Mouse (Mus musculus): Measurements from ENCODE around the gene Chd9. TPM values are rescaled to one million over a fixed set of nuclear protein-coding genes. Genes with fewer than 3 reads are reported as not detected.

The Chd9 gene
- polyA plus RNA-seq, 1 experiment, result not detected

GRCm38 (mm10) chr8:90847980-90848379 lies 19.8 kb downstream of the Chd9 start:
- no peak for TF ChIP-seq CTCF (IDR thresholded peaks at IDR 0.05; ENCODE audit: insufficient read depth, low read depth, low read length)
- TF ChIP-seq POLR2A (IDR thresholded peaks at IDR 0.05; ENCODE audit: insufficient read depth, low read depth, low read length), result no peak
- H3K27ac ChIP-seq (ENCODE audit: insufficient read depth, low read depth, low read length), result no peak overlapping the region
- peaks cover 10% of the 10 kb centered on the region for H3K4me1 ChIP-seq (ENCODE audit: control insufficient read depth, insufficient read depth, low read length)
- no peak overlapping the region for H3K4me3 ChIP-seq (ENCODE audit: insufficient read depth, low read depth, low read length)
- WGBS, result 93% methylated on average over 7 of the region's 7 CpGs

DNA sequence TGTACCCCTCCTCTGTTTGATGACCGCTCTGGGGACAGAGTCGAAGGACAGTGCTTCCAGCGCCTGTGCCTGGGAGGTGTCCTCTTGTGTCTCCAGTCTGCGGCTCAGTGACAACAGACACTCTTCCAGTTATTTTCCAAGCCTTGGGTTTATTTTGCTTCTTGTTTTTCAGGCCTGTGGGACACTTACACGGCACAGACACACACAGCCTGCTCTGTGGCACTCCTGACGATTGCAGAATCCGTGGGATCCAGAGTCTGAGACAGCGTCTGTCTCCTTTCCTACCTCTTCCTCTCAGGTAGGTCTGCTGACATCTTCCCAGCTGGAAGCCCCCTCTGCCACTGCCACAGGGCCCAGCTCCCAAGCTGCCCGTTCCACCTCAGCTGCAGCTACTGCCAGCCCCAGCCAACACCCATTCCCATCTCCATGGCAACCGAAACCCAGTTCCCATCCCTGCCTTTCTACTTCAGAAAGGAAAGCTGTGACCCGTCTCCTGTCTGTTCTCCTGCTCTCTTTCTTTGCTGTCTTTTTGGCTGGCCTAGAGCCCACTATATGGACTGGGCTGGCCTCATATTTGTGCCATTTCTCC lies 21.4 kb downstream of the Chd9 start:
- no peak for TF ChIP-seq POLR2A (IDR thresholded peaks at IDR 0.05; ENCODE audit: insufficient read depth, low read depth, low read length)
- no peak overlapping the region for H3K4me3 ChIP-seq (ENCODE audit: insufficient read depth, low read depth, low read length)
- 60% methylated on average over 11 of the region's 11 CpGs for WGBS

GRCm38 (mm10) chr8:90851544-90851943 lies 23.4 kb downstream of the Chd9 start:
- TF ChIP-seq POLR2A (IDR thresholded peaks at IDR 0.05; ENCODE audit: insufficient read depth, low read depth, low read length) (no peak), CTCF (IDR thresholded peaks at IDR 0.05; ENCODE audit: insufficient read depth, low read depth, low read length) (no peak)
- WGBS, result 77% methylated on average over 8 of the region's 8 CpGs
- no peak overlapping the region for H3K27ac ChIP-seq (ENCODE audit: insufficient read depth, low read depth, low read length)
- no peak overlapping the region for H3K4me3 ChIP-seq (ENCODE audit: insufficient read depth, low read depth, low read length)
- H3K4me1 ChIP-seq (ENCODE audit: control insufficient read depth, insufficient read depth, low read length), result peaks cover 15% of the 10 kb centered on the region

More for the DNA sequence above, 21.4 kb downstream of the Chd9 start:
- Histone ChIP-seq H3K27ac (ENCODE audit: insufficient read depth, low read depth, low read length) (no peak overlapping the region), H3K4me1 (ENCODE audit: control insufficient read depth, insufficient read depth, low read length) (peaks cover 11% of the 10 kb centered on the region)

GRCm38 (mm10) chr8:90853971-90854670 lies 26.0 kb downstream of the Chd9 start:
- peaks cover 15% of the 10 kb centered on the region for H3K4me1 ChIP-seq (ENCODE audit: control insufficient read depth, insufficient read depth, low read length)
- TF ChIP-seq POLR2A (IDR thresholded peaks at IDR 0.05; ENCODE audit: insufficient read depth, low read depth, low read length) (no peak), CTCF (IDR thresholded peaks at IDR 0.05; ENCODE audit: insufficient read depth, low read depth, low read length) (no peak)
- 71% methylated on average over 9 of the region's 9 CpGs for WGBS
- H3K4me3 ChIP-seq (ENCODE audit: insufficient read depth, low read depth, low read length), result no peak overlapping the region
- H3K27ac ChIP-seq (ENCODE audit: insufficient read depth, low read depth, low read length), result no peak overlapping the region

- H3K4me1 ChIP-seq (ENCODE audit: control insufficient read depth, insufficient read depth, low read length), result peaks cover 15% of the 10 kb centered on the region
- H3K27ac ChIP-seq (ENCODE audit: insufficient read depth, low read depth, low read length), result no peak overlapping the region
- no peak overlapping the region for H3K4me3 ChIP-seq (ENCODE audit: insufficient read depth, low read depth, low read length)
- 30% methylated on average over 10 of the region's 10 CpGs for WGBS
- TF ChIP-seq POLR2A (IDR thresholded peaks at IDR 0.05; ENCODE audit: insufficient read depth, low read depth, low read length), result no peak
- no peak for TF ChIP-seq CTCF (IDR thresholded peaks at IDR 0.05; ENCODE audit: insufficient read depth, low read depth, low read length)
These were observed 26.6 kb downstream of the Chd9 start for GRCm38 (mm10) chr8:90854671-90855161.

GRCm38 (mm10) chr8:90856171-90856570 lies 28.0 kb downstream of the Chd9 start:
- TF ChIP-seq CTCF (IDR thresholded peaks at IDR 0.05; ENCODE audit: insufficient read depth, low read depth, low read length), result no peak
- TF ChIP-seq POLR2A (IDR thresholded peaks at IDR 0.05; ENCODE audit: insufficient read depth, low read depth, low read length), result no peak
- 92% methylated on average over 3 of the region's 3 CpGs for WGBS
- Histone ChIP-seq H3K4me1 (ENCODE audit: control insufficient read depth, insufficient read depth, low read length) (peaks cover 14% of the 10 kb centered on the region), H3K4me3 (ENCODE audit: insufficient read depth, low read depth, low read length) (no peak overlapping the region), H3K27ac (ENCODE audit: insufficient read depth, low read depth, low read length) (no peak overlapping the region)

- TF ChIP-seq CTCF (IDR thresholded peaks at IDR 0.05; ENCODE audit: insufficient read depth, low read depth, low read length), result no peak
- TF ChIP-seq POLR2A (IDR thresholded peaks at IDR 0.05; ENCODE audit: insufficient read depth, low read depth, low read length), result no peak
- H3K4me3 ChIP-seq (ENCODE audit: insufficient read depth, low read depth, low read length), result no peak overlapping the region
- H3K4me1 ChIP-seq (ENCODE audit: control insufficient read depth, insufficient read depth, low read length), result peaks cover 22% of the 10 kb centered on the region
- 97% methylated on average over 1 of the region's 1 CpGs for WGBS
- no peak overlapping the region for H3K27ac ChIP-seq (ENCODE audit: insufficient read depth, low read depth, low read length)
These were observed 28.8 kb downstream of the Chd9 start for GRCm38 (mm10) chr8:90856952-90857351.

- 96% methylated on average over 2 of the region's 2 CpGs for WGBS
- no peak overlapping the region for H3K27ac ChIP-seq (ENCODE audit: insufficient read depth, low read depth, low read length)
- TF ChIP-seq CTCF (IDR thresholded peaks at IDR 0.05; ENCODE audit: insufficient read depth, low read depth, low read length) (no peak), POLR2A (IDR thresholded peaks at IDR 0.05; ENCODE audit: insufficient read depth, low read depth, low read length) (no peak)
- peaks cover 26% of the 10 kb centered on the region for H3K4me1 ChIP-seq (ENCODE audit: control insufficient read depth, insufficient read depth, low read length)
- no peak overlapping the region for H3K4me3 ChIP-seq (ENCODE audit: insufficient read depth, low read depth, low read length)
These were observed 29.9 kb downstream of the Chd9 start for GRCm38 (mm10) chr8:90858071-90858470.

GRCm38 (mm10) chr8:90861266-90861944 lies 33.3 kb downstream of the Chd9 start:
- Histone ChIP-seq H3K4me3 (ENCODE audit: insufficient read depth, low read depth, low read length) (no peak overlapping the region), H3K4me1 (ENCODE audit: control insufficient read depth, insufficient read depth, low read length) (peaks cover 19% of the 10 kb centered on the region), H3K27ac (ENCODE audit: insufficient read depth, low read depth, low read length) (no peak overlapping the region)
- WGBS, result 31% methylated on average over 9 of the region's 9 CpGs
- TF ChIP-seq CTCF (IDR thresholded peaks at IDR 0.05; ENCODE audit: insufficient read depth, low read depth, low read length) (no peak), POLR2A (IDR thresholded peaks at IDR 0.05; ENCODE audit: insufficient read depth, low read depth, low read length) (no peak)

Data from olfactory bulb, adult 2 months (tissue).